Mouse (Mus musculus) heart, adult 2 months (tissue): ENCODE measurements around the gene Abcg1. TPM values are rescaled to one million over a fixed set of nuclear protein-coding genes. Genes with fewer than 3 reads are reported as not detected.

Experiments used
- DNase-seq, 2 experiments: peaks; one replicate each; pipeline ENCODE4 v3.0.0; 2021
- H3K27ac ChIP-seq: fragments of 200-600 bp; 2 replicates; pipeline ENCODE4 v1.8.1; 2022
- H3K27me3 ChIP-seq: fragments of 200-500 bp; 2 replicates; pipeline ENCODE4 v1.6.1; 2012; ENCODE audit warnings: mild to moderate bottlenecking, low read length, inconsistent platforms, mixed read lengths; ENCODE audit not compliant: control insufficient read depth, insufficient read depth
- H3K36me3 ChIP-seq: fragments of 200-500 bp; 2 replicates; pipeline ENCODE4 v1.6.1; 2012; ENCODE audit warnings: low read length, inconsistent platforms; ENCODE audit not compliant: control insufficient read depth, insufficient read depth
- H3K4me1 ChIP-seq: fragments of 200-500 bp; 2 replicates; pipeline ENCODE4 v1.6.1; 2011; ENCODE audit warnings: low read length; ENCODE audit not compliant: control insufficient read depth, insufficient read depth
- H3K4me3 ChIP-seq: fragments of 200-600 bp; 2 replicates; pipeline ENCODE4 v1.8.1; 2022
- H3K79me2 ChIP-seq: fragments of 200-500 bp; replicated peaks from 2 replicates; pipeline ENCODE4 v1.6.1; 2012; ENCODE audit warnings: mild to moderate bottlenecking, inconsistent platforms, low read length, moderate library complexity, mixed read lengths; ENCODE audit not compliant: control insufficient read depth, insufficient read depth
- H3K9ac ChIP-seq: fragments of 200-500 bp; 2 replicates; pipeline ENCODE4 v1.6.1; 2012; ENCODE audit warnings: low read depth, mild to moderate bottlenecking, control low read depth, inconsistent platforms, low read length, mixed read lengths
- CTCF ChIP-seq: fragments of 200-600 bp; IDR thresholded peaks from 2 replicates; pipeline ENCODE4 v1.8.1; 2022; ENCODE audit warnings: antibody characterized with exemption, mild to moderate bottlenecking, moderate library complexity
- EP300 ChIP-seq: fragments of 200-500 bp; IDR thresholded peaks from 2 replicates; pipeline ENCODE4 v1.6.1; 2011; ENCODE audit warnings: low read depth, low read length, control low read depth; ENCODE audit not compliant: insufficient read depth
- POLR2A ChIP-seq: fragments of 200-500 bp; IDR thresholded peaks from 2 replicates; pipeline ENCODE4 v1.6.1; 2011; ENCODE audit warnings: mild to moderate bottlenecking, low read depth, low read length, control low read depth; ENCODE audit not compliant: insufficient read depth
- WGBS: fragments of 180-500 bp; shearing (Covaris S2); methylation state at CpG from one replicate; pipeline ENCODE4 v1.1.7; 2018; 5-methylcytosine and 5-hydroxymethylcytosine counted together
- intact Hi-C: fragments of 180-260 bp; cut with DNase I; formaldehyde crosslinking; loops from one replicate; pipeline ENCODE4 v1.15.1; 2025
- polyA plus RNA-seq: library from polyadenylated mRNA; depleted of rRNA; stranded (reverse); fragments of >200 nt; gene quantifications from 2 replicates; pipeline ENCODE4 v1.2.3, GENCODE M21; 2012
- total RNA-seq, 2 experiments: library from RNA; stranded (reverse); gene quantifications; 2 replicates each; pipeline ENCODE4 v1.2.3; 2021

Abcg1 gene
- total and polyA plus RNA-seq, 3 experiments, result 2.9 to 7.2 (median 7.0) TPM

DNA sequence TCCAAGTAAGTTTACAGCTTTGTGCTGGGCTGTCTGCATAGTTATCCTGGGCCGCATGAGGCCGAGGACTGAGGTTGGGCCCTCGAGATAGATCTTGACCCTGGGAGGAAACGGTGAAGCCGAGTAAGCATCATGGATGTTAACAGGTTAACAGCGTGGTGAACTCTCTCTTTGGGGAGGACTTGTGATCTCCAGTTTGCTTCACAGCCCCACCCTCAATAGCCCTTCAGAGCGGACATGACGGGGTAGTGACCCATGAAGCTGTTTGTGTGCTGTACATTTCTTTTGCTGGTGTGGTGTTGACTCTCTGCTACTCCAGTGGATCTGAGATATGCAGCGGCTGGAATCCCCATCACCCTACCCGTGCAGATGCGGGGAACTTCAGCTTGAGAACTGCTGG is 21.1 kb downstream of the Abcg1 start:
- 62% methylated on average over 11 of the region's 11 CpGs for WGBS
- H3K79me2 ChIP-seq, result no peaks in the 10 kb centered on the region
- peak overlapping the region; percentile 62 for H3K27ac ChIP-seq
- no peak for DNase-seq
- H3K36me3 ChIP-seq, result peaks cover 10% of the 10 kb centered on the region; the same call in 1 of the 2 replicates
- no peak overlapping the region for H3K9ac ChIP-seq
- no peak for TF ChIP-seq POLR2A
- no peak for TF ChIP-seq EP300
- no peak for TF ChIP-seq CTCF
- H3K4me1 ChIP-seq, result peaks cover 37% of the 10 kb centered on the region
- no peak overlapping the region for H3K4me3 ChIP-seq
- no peaks in the 10 kb centered on the region for H3K27me3 ChIP-seq
- intact Hi-C loops, result no loop called here

DNA sequence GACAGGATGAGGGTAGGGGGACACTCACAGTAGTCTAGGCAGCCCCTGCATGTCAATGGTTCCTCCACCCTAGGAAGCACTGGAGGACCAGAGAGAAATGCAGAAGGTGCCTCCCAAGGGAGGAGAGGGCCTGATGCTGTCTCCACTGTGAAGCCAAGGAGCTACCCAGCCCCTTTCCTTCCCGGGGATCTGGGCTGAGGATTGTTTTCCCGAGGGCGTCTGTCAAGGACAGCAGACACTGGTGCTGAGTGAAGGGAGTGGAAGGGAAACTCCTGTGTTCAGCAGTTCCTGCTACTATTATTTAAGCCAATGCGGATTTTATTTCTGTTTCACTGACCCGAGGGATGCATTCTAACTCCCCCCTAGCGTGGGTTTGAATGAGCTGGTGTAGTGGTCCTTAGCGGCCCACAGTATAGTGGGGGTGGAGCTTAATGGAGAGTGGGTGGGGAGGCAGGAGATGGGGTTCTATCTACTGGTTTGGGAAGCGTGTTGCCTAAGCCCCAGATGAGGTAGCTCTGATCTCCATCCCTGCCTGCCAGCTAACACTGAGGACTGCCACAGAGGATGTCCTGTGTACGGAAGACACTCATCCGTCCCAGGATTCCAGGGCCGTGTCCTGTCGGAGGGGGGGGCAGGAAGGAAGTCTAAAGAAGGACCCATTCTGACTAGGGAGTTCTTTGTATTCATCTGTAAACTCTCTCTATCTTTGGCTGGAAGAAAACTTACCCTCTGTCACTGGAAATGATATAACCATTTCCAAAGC is 21.8 kb downstream of the Abcg1 start:
- Histone ChIP-seq H3K27ac (peak overlapping the region; percentile 62), H3K4me3 (no peak overlapping the region), H3K79me2 (no peaks in the 10 kb centered on the region), H3K4me1 (peaks cover 35% of the 10 kb centered on the region), H3K36me3 (peaks cover 5% of the 10 kb centered on the region; the same call in 1 of the 2 replicates), H3K9ac (no peak overlapping the region), H3K27me3 (no peaks in the 10 kb centered on the region)
- WGBS, result 37% methylated on average over 12 of the region's 12 CpGs
- DNase-seq, result peak; percentile 49 to 51
- intact Hi-C loops, result loop anchor here (1.0 kb wide), 1 partner anchor 19 kb away; no protein-coding TSS in a partner anchor
- no peak for TF ChIP-seq POLR2A
- TF ChIP-seq CTCF, result no peak
- TF ChIP-seq EP300, result peak; percentile 58; the same call in 1 of the 2 replicates

DNA sequence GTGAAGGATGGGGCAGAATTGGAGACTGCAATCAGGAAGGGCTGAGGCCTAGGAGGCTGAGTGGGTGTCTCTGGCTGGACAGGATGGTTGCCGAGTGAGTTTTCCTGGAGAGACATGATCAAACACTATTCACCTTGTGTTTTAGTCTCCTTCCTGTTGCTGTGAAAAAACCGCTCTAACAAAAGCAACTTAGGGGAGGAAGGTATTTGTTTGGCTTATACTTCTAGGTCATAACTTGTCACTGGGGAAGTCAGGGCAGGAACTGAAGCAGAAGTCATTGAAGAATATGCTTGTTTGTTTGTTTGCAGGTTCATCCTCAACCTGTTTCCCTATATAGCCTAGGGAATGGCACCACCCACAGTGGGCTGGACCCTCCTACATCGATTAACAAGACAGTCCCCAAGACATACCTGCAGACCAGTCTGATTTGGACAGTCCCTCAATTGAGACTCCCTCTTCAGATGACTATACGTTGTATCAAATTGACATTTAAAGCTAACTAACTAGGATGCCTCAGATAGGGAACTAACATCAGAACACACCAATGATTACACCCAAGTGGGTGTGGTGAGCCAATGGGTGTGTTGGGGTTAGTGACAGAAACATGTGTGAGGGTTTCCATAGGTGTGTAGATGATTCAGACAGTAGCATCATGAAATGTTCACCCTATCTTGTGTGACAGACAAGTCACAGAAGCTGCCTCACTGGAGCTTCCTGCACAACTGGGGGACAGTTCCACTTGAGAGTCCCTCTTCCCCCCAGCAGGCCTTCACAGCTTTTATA is 25.0 kb downstream of the Abcg1 start:
- Histone ChIP-seq H3K27ac (peak overlapping the region; percentile 26; the same call in 1 of the 2 replicates), H3K79me2 (no peaks in the 10 kb centered on the region), H3K27me3 (no peaks in the 10 kb centered on the region), H3K36me3 (0 out of 2 replicates have a peak, but pooled peaks cover 2% of the 10 kb centered on the region), H3K4me3 (no peak overlapping the region), H3K4me1 (peaks cover 26% of the 10 kb centered on the region), H3K9ac (no peak overlapping the region)
- intact Hi-C loops, result loop anchor here (5.0 kb wide), 1 partner anchor 35 kb away; no protein-coding TSS in a partner anchor
- no peak for DNase-seq
- WGBS, result 63% methylated on average over 4 of the region's 4 CpGs
- no peak for TF ChIP-seq CTCF
- TF ChIP-seq POLR2A, result no peak
- TF ChIP-seq EP300, result no peak

DNA sequence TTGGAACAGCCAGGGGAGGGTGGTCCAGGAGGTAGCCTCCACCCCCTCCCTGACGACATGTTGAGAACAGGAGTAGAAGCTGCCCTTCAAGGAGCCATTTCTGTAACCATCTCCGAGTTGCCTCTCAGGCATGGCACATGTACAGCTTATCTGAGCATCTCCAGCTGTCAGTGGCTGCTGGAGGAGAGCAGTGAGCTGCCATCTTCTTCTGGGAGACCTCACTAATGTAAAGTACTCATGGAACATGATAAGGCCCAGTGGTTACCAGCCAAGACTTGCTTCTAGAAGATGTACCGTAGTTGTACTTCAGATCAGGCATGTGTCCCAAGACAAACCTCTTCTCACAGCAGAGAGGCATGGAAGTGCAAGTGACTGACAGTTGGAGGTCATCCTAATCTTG is 28.0 kb downstream of the Abcg1 start:
- intact Hi-C loops, result no loop called here
- 80% methylated on average over 3 of the region's 3 CpGs for WGBS

DNA sequence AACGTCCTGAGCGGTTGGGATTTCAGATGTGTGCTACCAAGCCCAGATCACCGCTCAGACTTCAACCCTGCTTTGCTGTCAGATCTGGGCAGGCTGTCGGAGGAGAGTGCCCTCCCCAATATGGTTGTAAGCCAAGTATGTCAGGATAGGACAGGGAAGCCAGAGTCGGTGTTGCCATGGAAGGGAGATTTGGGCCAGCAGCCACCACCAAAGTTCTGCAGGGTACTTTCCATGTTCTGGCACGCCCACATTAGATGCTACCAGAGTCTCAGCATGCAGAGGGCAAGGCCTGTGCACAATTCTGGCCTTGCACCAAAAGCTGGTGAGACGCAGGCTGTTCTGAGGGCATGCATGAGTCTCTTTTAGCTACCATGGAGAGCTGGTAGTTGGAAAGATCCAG is 28.7 kb downstream of the Abcg1 start:
- no peaks in the 10 kb centered on the region for H3K27me3 ChIP-seq
- no peak for TF ChIP-seq EP300
- TF ChIP-seq CTCF, result no peak
- no peak for TF ChIP-seq POLR2A
- no peak overlapping the region for H3K9ac ChIP-seq
- peak in 1 of 2 experiments; percentile 59 for DNase-seq
- no peaks in the 10 kb centered on the region for H3K36me3 ChIP-seq
- intact Hi-C loops, result no loop called here
- H3K4me3 ChIP-seq, result no peak overlapping the region
- H3K27ac ChIP-seq, result no peak overlapping the region
- peaks cover 21% of the 10 kb centered on the region for H3K4me1 ChIP-seq
- 70% methylated on average over 7 of the region's 7 CpGs for WGBS
- no peaks in the 10 kb centered on the region for H3K79me2 ChIP-seq

More for the DNA sequence above, 28.0 kb downstream of the Abcg1 start:
- Histone ChIP-seq H3K36me3 (no peaks in the 10 kb centered on the region), H3K79me2 (no peaks in the 10 kb centered on the region), H3K27ac (no peak overlapping the region), H3K9ac (no peak overlapping the region), H3K4me3 (no peak overlapping the region), H3K4me1 (peaks cover 21% of the 10 kb centered on the region), H3K27me3 (no peaks in the 10 kb centered on the region)
- no peak for TF ChIP-seq CTCF
- TF ChIP-seq EP300, result no peak
- TF ChIP-seq POLR2A, result no peak
- no peak for DNase-seq

DNA sequence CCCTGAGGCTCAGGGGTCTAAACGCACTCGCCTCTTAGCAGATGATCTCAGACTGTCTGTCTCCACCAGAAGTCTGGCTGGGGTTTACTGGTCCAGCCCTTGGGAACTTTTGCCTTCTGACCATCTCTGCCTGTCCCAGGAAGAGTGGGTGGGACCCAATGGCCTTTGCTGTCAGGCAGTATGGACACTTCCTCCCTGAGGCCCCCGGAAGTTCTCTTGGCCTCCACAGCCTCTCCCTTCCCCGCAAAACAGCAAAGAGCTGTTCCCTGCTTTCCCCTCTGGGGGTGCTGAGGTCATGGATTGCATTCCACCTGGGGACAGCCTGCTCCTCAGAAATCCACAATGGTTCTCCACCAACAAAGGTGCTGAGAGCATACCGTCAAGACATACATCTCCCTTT is 31.2 kb downstream of the Abcg1 start:
- TF ChIP-seq EP300, result no peak
- TF ChIP-seq CTCF, result peak; percentile 26
- no peak for TF ChIP-seq POLR2A
- Histone ChIP-seq H3K9ac (no peak overlapping the region), H3K27ac (no peak overlapping the region), H3K4me1 (peaks cover 16% of the 10 kb centered on the region), H3K4me3 (no peak overlapping the region), H3K79me2 (no peaks in the 10 kb centered on the region), H3K27me3 (no peaks in the 10 kb centered on the region), H3K36me3 (no peaks in the 10 kb centered on the region)
- 61% methylated on average over 5 of the region's 5 CpGs for WGBS
- intact Hi-C loops, result no loop called here
- no peak for DNase-seq
